Mouse (Mus musculus) cerebellum, adult 2 months (tissue): ENCODE measurements around the gene Gm12184.

Experiments
- CTCF ChIP-seq: fragments of 200-500 bp; IDR thresholded peaks from 2 replicates; pipeline ENCODE4 v1.5.1; 2011; ENCODE audit warnings: low read depth, mild to moderate bottlenecking, control low read depth, low read length, moderate library complexity, borderline replicate concordance; ENCODE audit not compliant: insufficient read depth
- POLR2A ChIP-seq: fragments of 200-500 bp; IDR thresholded peaks from 2 replicates; pipeline ENCODE4 v1.6.1; 2011; ENCODE audit warnings: low read length, control low read depth, borderline replicate concordance; ENCODE audit not compliant: insufficient read depth

DNA sequence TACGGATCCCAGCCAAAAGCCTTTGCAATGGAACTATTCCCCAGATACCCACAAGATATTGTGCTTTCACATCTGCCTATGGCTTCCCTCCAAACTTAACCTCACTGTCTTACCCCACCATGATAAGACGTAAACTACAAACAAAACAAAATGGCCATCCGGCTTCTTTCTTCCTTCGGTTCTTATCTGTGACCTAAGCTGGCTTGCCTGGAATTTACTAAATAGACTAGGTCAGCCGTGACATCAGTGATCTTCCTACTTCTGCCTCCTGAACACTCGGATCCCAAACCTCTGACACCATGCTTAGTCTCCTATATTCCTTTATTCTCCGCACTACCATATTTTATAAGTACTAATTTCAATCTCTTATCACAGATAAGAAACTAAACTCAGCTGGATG lies 28.1 kb downstream of the Gm12184 start:
- TF ChIP-seq CTCF (no peak), POLR2A (no peak)
